Mouse (Mus musculus): ENCODE data around the gene Stx5a. TPM values are rescaled to one million over a fixed set of nuclear protein-coding genes. Genes with fewer than 3 reads are reported as not detected.

The Stx5a gene
- polyA plus RNA-seq, 1 experiment from 2014 or later = 111 TPM

DNA sequence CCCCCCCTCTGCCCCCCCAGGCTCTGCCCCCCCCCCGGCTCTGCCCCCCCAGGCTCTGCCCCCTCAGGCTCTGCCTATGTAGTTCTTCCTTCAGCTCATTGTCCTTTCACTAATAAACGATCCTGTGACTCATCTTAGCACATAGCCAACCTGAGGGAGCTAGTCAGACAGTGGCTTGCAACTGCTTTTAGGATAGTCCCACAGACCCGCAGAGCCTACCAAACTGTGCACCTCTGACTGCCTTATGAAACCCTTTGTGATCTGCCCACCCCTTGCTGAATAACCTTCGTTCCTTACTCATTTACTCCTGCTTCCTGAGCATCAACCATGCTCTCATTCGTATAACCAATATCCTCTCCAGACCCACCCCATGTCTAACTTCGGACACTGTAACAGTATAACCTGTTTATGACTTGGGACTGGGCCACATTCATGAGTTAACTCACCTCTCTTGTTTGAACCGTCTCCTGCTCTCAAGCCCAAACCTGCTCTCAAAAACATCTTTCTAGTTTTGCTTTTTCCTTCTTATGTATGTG, 35.0 kb upstream of the Stx5a start:
- Histone ChIP-seq H3K9ac (ENCODE audit: low read depth, low read length) (no peak overlapping the region), H3K4me1 (replicated peaks; ENCODE audit: control insufficient read depth, insufficient read depth, low read length) (no peaks in the 10 kb centered on the region), H3K27ac (ENCODE audit: low read depth, low read length) (no peak overlapping the region), H3K4me3 (ENCODE audit: low read depth, low read length) (no peak overlapping the region), H3K36me3 (ENCODE audit: control insufficient read depth, insufficient read depth, low read length) (peaks cover 8% of the 10 kb centered on the region), H3K27me3 (ENCODE audit: control insufficient read depth, insufficient read depth, low read length) (no peaks in the 10 kb centered on the region), H3K9me3 (ENCODE audit: control insufficient read depth, low read length) (no peaks in the 10 kb centered on the region), H3K4me2 (replicated peaks; ENCODE audit: low read depth, low read length) (no peak overlapping the region)
- WGBS = 92% methylated on average over 6 of the region's 7 CpGs
- ATAC-seq (ENCODE audit: low FRiP score) = no peak
- DNase-seq (ENCODE audit: low spot score) = no peak

DNA sequence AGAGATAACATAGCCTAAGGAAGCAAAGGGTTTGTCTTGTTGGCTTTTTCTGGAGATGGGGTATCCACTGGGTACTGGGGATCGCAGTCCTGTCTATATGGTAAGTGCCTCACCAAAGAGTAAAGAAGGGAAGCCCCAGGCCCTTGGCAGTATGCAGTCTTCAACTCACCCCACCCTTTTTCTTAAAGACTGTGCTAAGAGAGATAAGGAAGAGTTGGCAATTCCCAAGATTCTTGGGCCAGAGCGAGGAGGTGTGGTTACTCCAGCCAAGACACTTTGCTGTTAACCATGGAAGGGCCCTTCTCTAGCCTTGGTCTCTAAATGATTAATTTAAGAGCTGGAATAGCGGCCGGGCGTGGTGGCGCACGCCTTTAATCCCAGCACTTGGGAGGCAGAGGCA, 34.3 kb upstream of the Stx5a start:
- peaks cover 8% of the 10 kb centered on the region for H3K36me3 ChIP-seq (ENCODE audit: control insufficient read depth, insufficient read depth, low read length)
- H3K27me3 ChIP-seq (ENCODE audit: control insufficient read depth, insufficient read depth, low read length) = no peaks in the 10 kb centered on the region
- no peak overlapping the region for H3K4me2 ChIP-seq (replicated peaks; ENCODE audit: low read depth, low read length)
- no peak overlapping the region for H3K9ac ChIP-seq (ENCODE audit: low read depth, low read length)
- H3K27ac ChIP-seq (ENCODE audit: low read depth, low read length) = no peak overlapping the region
- WGBS = 97% methylated on average over 7 of the region's 7 CpGs
- no peak for DNase-seq (ENCODE audit: low spot score)
- H3K4me3 ChIP-seq (ENCODE audit: low read depth, low read length) = no peak overlapping the region
- H3K4me1 ChIP-seq (replicated peaks; ENCODE audit: control insufficient read depth, insufficient read depth, low read length) = 0 out of 2 replicates have a peak, but pooled peaks cover 5% of the 10 kb centered on the region
- H3K9me3 ChIP-seq (ENCODE audit: control insufficient read depth, low read length) = no peaks in the 10 kb centered on the region
- no peak for ATAC-seq (ENCODE audit: low FRiP score)

DNA sequence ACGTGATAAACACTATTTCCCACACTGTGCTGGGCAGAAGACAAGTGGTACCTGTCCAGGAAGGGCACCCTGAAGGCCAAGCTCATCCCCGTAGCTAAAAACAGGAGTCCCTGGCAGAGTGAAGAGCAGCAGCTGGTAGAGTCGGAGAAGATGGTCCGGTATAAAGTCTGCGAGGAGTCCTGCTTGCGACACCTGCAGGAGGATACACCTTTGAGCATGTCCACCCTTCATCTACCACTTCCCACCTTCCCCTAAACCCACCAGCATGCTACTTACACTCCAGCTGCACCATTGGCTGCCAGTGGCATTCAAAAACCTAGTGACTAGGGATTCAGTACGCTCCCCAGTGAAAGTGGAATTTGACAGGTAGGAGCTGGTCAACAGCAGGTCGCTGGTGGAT, 32.3 kb upstream of the Stx5a start:
- Histone ChIP-seq H3K27ac (ENCODE audit: low read depth, low read length) (no peak overlapping the region), H3K4me3 (ENCODE audit: low read depth, low read length) (no peak overlapping the region), H3K4me1 (replicated peaks; ENCODE audit: control insufficient read depth, insufficient read depth, low read length) (0 out of 2 replicates have a peak, but pooled peaks cover 5% of the 10 kb centered on the region), H3K4me2 (replicated peaks; ENCODE audit: low read depth, low read length) (no peak overlapping the region), H3K36me3 (ENCODE audit: control insufficient read depth, insufficient read depth, low read length) (peaks cover 8% of the 10 kb centered on the region), H3K27me3 (ENCODE audit: control insufficient read depth, insufficient read depth, low read length) (no peaks in the 10 kb centered on the region), H3K9ac (ENCODE audit: low read depth, low read length) (no peak overlapping the region), H3K9me3 (ENCODE audit: control insufficient read depth, low read length) (no peaks in the 10 kb centered on the region)
- 92% methylated on average over 8 of the region's 8 CpGs for WGBS
- ATAC-seq (ENCODE audit: low FRiP score) = no peak
- DNase-seq (ENCODE audit: low spot score) = no peak

DNA sequence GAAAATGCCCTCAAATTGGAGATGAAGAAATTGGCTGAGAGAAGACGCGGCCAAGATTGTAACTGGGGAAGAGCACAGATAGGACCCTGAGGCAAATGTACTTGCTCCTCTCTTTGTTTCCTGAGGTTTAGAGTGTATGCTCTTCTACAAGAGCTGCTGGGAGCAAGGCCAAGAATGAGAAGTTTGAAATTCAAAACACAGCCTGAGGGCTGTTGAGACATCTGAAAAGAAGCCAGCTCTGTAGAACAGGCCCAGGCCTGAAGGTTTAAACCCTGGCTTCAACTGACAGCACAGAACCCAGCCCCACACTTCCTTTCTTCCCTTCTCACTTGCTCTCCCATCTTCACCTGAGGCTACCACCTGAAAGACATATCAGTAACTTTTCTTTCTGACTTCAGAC, 31.2 kb upstream of the Stx5a start:
- 90% methylated on average over 2 of the region's 2 CpGs for WGBS
- 0 out of 2 replicates have a peak, but pooled peaks cover 5% of the 10 kb centered on the region for H3K4me1 ChIP-seq (replicated peaks; ENCODE audit: control insufficient read depth, insufficient read depth, low read length)
- no peaks in the 10 kb centered on the region for H3K27me3 ChIP-seq (ENCODE audit: control insufficient read depth, insufficient read depth, low read length)
- no peak overlapping the region for H3K9ac ChIP-seq (ENCODE audit: low read depth, low read length)
- DNase-seq (ENCODE audit: low spot score) (no peak), ATAC-seq (ENCODE audit: low FRiP score) (no peak)
- H3K4me2 ChIP-seq (replicated peaks; ENCODE audit: low read depth, low read length) = no peak overlapping the region
- H3K27ac ChIP-seq (ENCODE audit: low read depth, low read length) = no peak overlapping the region
- H3K36me3 ChIP-seq (ENCODE audit: control insufficient read depth, insufficient read depth, low read length) = peaks cover 8% of the 10 kb centered on the region
- no peak overlapping the region for H3K4me3 ChIP-seq (ENCODE audit: low read depth, low read length)
- H3K9me3 ChIP-seq (ENCODE audit: control insufficient read depth, low read length) = no peaks in the 10 kb centered on the region

DNA sequence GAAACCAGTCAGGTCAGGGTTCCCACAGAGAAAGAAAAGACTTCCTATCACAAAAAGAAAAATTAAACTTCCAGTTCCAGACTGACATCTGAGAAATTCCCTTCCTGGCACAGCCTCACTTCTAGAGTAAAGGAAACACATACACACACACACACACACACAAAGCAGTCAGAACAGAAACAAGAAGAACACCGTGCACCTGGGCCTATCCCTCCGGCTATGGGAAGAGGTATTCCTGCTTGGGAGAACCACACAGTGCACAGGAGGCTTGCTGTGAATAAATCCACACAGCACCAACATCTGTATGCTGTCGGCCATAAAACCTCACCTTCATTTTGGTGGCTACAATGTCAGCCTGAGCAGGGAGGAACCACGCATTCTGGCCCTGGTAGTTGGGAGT, 29.7 kb upstream of the Stx5a start:
- Histone ChIP-seq H3K4me3 (ENCODE audit: low read depth, low read length) (peak overlapping the region; percentile 75), H3K9me3 (ENCODE audit: control insufficient read depth, low read length) (no peaks in the 10 kb centered on the region), H3K4me2 (replicated peaks; ENCODE audit: low read depth, low read length) (peak overlapping the region; percentile 48), H3K27ac (ENCODE audit: low read depth, low read length) (no peak overlapping the region), H3K4me1 (replicated peaks; ENCODE audit: control insufficient read depth, insufficient read depth, low read length) (0 out of 2 replicates have a peak, but pooled peaks cover 5% of the 10 kb centered on the region), H3K9ac (ENCODE audit: low read depth, low read length) (no peak overlapping the region), H3K27me3 (ENCODE audit: control insufficient read depth, insufficient read depth, low read length) (no peaks in the 10 kb centered on the region), H3K36me3 (ENCODE audit: control insufficient read depth, insufficient read depth, low read length) (peaks cover 8% of the 10 kb centered on the region)
- 85% methylated on average over 4 of the region's 4 CpGs for WGBS
- DNase-seq (ENCODE audit: low spot score) (no peak), ATAC-seq (ENCODE audit: low FRiP score) (no peak)

DNA sequence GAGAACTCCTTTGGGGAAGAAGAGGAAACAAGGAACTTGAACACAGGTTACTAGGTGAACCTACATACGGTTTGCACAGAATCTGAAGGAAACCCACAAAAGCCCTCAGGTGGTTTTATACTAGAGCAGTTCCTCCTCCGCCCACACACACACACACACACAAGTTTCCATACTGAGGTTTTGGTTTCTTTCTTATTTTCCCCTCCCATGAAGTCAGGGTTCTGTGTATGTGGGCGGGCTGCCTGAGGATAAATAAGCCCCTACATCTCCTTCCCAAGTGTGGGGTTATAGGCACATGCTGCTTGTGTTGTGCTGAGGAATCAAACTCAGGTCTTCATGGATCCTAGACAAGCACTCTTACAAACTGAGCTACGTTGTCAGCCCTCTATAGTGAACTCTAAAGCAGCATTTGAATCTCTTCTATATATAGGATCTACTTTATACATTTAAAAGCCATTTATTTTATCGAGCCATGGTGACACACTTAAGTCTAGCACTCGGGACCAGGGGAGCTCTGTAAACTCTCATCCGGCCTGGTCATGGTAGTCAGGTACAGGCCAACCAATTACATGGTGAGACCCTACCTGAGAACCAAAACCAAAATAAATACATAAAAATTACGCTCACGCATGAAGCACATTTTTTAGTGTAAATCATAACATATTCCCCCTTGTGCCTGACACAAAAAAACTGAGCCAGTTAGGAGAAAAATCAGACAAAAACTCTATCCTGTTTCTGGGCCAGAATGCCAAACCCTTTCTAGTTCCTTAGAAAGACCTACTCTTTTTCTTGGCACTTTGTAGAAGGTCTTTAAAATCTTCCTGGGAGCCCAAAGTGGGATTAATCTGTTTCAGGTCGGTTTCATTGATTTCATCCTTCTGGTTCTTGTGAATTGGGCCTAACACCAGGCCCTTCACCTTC, 29.0 kb upstream of the Stx5a start:
- 72% methylated on average over 10 of the region's 10 CpGs for WGBS
- no peak for DNase-seq (ENCODE audit: low spot score)

DNA sequence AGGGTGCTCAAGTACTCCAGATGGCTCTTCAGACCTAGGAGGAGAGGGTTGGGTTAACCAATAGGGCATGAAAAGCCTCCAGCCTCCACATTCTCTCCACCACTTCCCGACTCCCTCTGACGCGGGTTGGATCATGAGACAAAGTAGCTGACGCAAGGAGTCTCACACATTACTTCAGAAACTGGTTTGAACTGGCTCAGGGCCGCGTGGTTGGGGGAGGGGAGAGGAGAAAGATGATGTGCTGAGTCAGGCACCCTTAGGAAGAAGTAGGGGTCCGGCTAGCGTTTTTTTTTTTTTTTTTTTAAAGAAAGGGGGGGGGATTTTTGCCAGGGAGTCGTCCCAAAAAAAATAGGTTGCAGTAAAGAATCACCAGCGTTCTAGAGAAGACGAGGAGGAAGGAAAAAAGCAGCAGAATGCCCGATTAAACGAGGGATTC, 28.3 kb upstream of the Stx5a start:
- DNase-seq (ENCODE audit: low spot score) = peak; percentile 91
- Histone ChIP-seq H3K4me3 (ENCODE audit: low read depth, low read length) (peak overlapping the region; percentile 75), H3K9ac (ENCODE audit: low read depth, low read length) (peak overlapping the region; percentile 81), H3K4me2 (replicated peaks; ENCODE audit: low read depth, low read length) (peak overlapping the region; percentile 48), H3K4me1 (replicated peaks; ENCODE audit: control insufficient read depth, insufficient read depth, low read length) (0 out of 2 replicates have a peak, but pooled peaks cover 5% of the 10 kb centered on the region), H3K27me3 (ENCODE audit: control insufficient read depth, insufficient read depth, low read length) (no peaks in the 10 kb centered on the region), H3K27ac (ENCODE audit: low read depth, low read length) (peak overlapping the region; percentile 87), H3K9me3 (ENCODE audit: control insufficient read depth, low read length) (no peaks in the 10 kb centered on the region), H3K36me3 (ENCODE audit: control insufficient read depth, insufficient read depth, low read length) (peaks cover 3% of the 10 kb centered on the region)
- ATAC-seq (ENCODE audit: low FRiP score) = peak; percentile 76
- WGBS = under 1% methylated on average over 13 of the region's 13 CpGs

More for the DNA sequence above, 29.0 kb upstream of the Stx5a start:
- peak overlapping the region; percentile 48 for H3K4me2 ChIP-seq (replicated peaks; ENCODE audit: low read depth, low read length)
- no peak for ATAC-seq (ENCODE audit: low FRiP score)
- H3K4me1 ChIP-seq (replicated peaks; ENCODE audit: control insufficient read depth, insufficient read depth, low read length) = 0 out of 2 replicates have a peak, but pooled peaks cover 5% of the 10 kb centered on the region
- peak overlapping the region; percentile 81 for H3K9ac ChIP-seq (ENCODE audit: low read depth, low read length)
- no peaks in the 10 kb centered on the region for H3K27me3 ChIP-seq (ENCODE audit: control insufficient read depth, insufficient read depth, low read length)
- peak overlapping the region; percentile 75 for H3K4me3 ChIP-seq (ENCODE audit: low read depth, low read length)
- peak overlapping the region; percentile 87 for H3K27ac ChIP-seq (ENCODE audit: low read depth, low read length)
- H3K36me3 ChIP-seq (ENCODE audit: control insufficient read depth, insufficient read depth, low read length) = peaks cover 8% of the 10 kb centered on the region
- H3K9me3 ChIP-seq (ENCODE audit: control insufficient read depth, low read length) = no peaks in the 10 kb centered on the region

DNA sequence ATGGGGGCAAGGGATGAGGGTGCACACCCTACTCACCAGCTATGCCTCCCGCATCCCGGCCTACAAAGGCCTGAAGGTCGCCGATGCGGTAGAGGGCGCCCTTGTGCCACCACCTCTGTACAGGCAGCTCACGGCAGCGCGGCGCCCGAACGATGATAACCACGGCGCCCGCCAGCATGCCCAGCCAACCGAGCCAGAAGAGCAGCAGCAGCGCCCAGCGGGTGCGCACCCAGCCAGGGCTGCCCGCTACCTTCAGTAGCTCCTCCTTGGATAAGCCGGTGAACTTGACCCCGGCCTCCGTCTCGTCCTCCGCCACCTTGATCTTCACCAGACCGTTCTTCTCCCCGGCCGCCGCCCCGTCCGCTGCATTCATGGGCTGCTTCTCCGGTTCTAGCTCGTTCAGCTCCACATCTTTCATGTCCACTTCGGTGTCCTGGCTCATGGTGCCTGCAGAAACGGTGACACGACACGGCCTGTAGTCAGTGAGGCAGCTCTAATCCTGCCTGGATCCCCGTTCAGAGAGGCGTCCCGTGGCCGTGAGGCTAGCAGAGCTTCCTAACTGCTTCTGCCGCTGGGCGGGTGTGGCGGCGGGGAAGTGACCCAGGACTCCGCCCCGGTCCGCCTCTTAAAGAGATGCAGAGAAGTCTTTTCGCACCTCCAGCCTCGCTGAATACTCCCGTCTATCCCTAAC, 27.8 kb upstream of the Stx5a start:
- WGBS = under 1% methylated on average over 47 of the region's 51 CpGs
- H3K27me3 ChIP-seq (ENCODE audit: control insufficient read depth, insufficient read depth, low read length) = no peaks in the 10 kb centered on the region
- H3K4me2 ChIP-seq (replicated peaks; ENCODE audit: low read depth, low read length) = peak overlapping the region; percentile 48
- DNase-seq (ENCODE audit: low spot score) = peak; percentile 92
- peak; percentile 96 for ATAC-seq (ENCODE audit: low FRiP score)
- H3K4me3 ChIP-seq (ENCODE audit: low read depth, low read length) = peak overlapping the region; percentile 75
- H3K9me3 ChIP-seq (ENCODE audit: control insufficient read depth, low read length) = no peaks in the 10 kb centered on the region
- H3K4me1 ChIP-seq (replicated peaks; ENCODE audit: control insufficient read depth, insufficient read depth, low read length) = 0 out of 2 replicates have a peak, but pooled peaks cover 5% of the 10 kb centered on the region
- peak overlapping the region; percentile 81 for H3K9ac ChIP-seq (ENCODE audit: low read depth, low read length)
- H3K27ac ChIP-seq (ENCODE audit: low read depth, low read length) = peak overlapping the region; percentile 87
- no peaks in the 10 kb centered on the region; the same call in 1 of the 2 replicates for H3K36me3 ChIP-seq (ENCODE audit: control insufficient read depth, insufficient read depth, low read length)

Data from hindbrain, embryonic 11.5 days (tissue).